Comparison of ENCODE assay signal across 14 mouse cellular contexts in genomic region chr5:75161586-75161985, GRCm38 (mm10).
"Had no signal": no experiment of that assay in that cellular context is flagged by ENCODE, and none has a peak within 500 bp of the region (broad histone marks: within the 10 kb centered on the region; RNA-seq: fewer than 3 reads in every experiment).

No protein-coding gene starts in this region.

- DNase-seq: right cerebral cortex, adult 18-20 months; right cerebral cortex, postnatal 14 days; right cerebral cortex, postnatal 25 days; right cerebral cortex, postnatal 4 days; spleen, adult 18-20 months; thymus, adult 18-20 months; thymus, adult 2 months; thymus, postnatal 14 days; thymus, postnatal 25 days; thymus, postnatal 36 days; thymus, postnatal 4 days had no signal

- H3K9ac ChIP-seq: neural tube, embryonic 15.5 days; stomach, embryonic 15.5 days had no signal

- H3K4me2 ChIP-seq: neural tube, embryonic 15.5 days; stomach, embryonic 15.5 days had no signal

- H3K27me3 ChIP-seq: stomach, embryonic 15.5 days had no signal

- H3K4me3 ChIP-seq: neural tube, embryonic 15.5 days; stomach, embryonic 15.5 days had no signal

- H3K27ac ChIP-seq: neural tube, embryonic 15.5 days; stomach, embryonic 15.5 days; stomach, postnatal 0 days had no signal

- H3K36me3 ChIP-seq: neural tube, embryonic 15.5 days had no signal

- H3K9me3 ChIP-seq: neural tube, embryonic 15.5 days; stomach, embryonic 15.5 days had no signal
